Mouse (Mus musculus): ENCODE results near the gene Adipor1.

Gene Adipor1

GRCm38 (mm10) chr1:134415168-134415831, at the start of gene Adipor1:
Gene Adipor1, plus strand, starts transcription at chr1:134415378.
- DNase-seq: peak; percentile 93 to 94

GRCm38 (mm10) chr1:134365491-134365890, 49.7 kb upstream of the Adipor1 start:
- no peak for DNase-seq

- peak in 1 of 2 experiments; percentile 8 for DNase-seq
Measured at GRCm38 (mm10) chr1:134368777-134369337, 46.3 kb upstream of the Adipor1 start.

GRCm38 (mm10) chr1:134374124-134374523, 41.1 kb upstream of the Adipor1 start:
- no peak for DNase-seq

GRCm38 (mm10) chr1:134381051-134381450, 34.1 kb upstream of the Adipor1 start:
- no peak for DNase-seq

GRCm38 (mm10) chr1:134381795-134382625, 33.2 kb upstream of the Adipor1 start:
- no peak for DNase-seq

GRCm38 (mm10) chr1:134384581-134384980, 30.6 kb upstream of the Adipor1 start:
- no peak for DNase-seq

- no peak for DNase-seq
Measured at GRCm38 (mm10) chr1:134385176-134385575, 30.0 kb upstream of the Adipor1 start.

- DNase-seq: no peak
Measured at GRCm38 (mm10) chr1:134385666-134386065, 29.5 kb upstream of the Adipor1 start, which contains the start of gene 4933406M09Rik. Gene 4933406M09Rik, plus strand, starts transcription at chr1:134385940.

- DNase-seq: no peak
Measured at GRCm38 (mm10) chr1:134393827-134394226, 21.4 kb upstream of the Adipor1 start.

GRCm38 (mm10) chr1:134398210-134398609, 17.0 kb upstream of the Adipor1 start:
- no peak for DNase-seq

GRCm38 (mm10) chr1:134399735-134400134, 15.4 kb upstream of the Adipor1 start:
- DNase-seq: no peak

- DNase-seq: peak; percentile 70 to 76
Measured at GRCm38 (mm10) chr1:134405509-134406413, 9.4 kb upstream of the Adipor1 start, which contains the start of gene Cyb5r1. Gene Cyb5r1, plus strand, starts transcription at chr1:134405559.

GRCm38 (mm10) chr1:134406414-134406771, 8.8 kb upstream of the Adipor1 start:
- DNase-seq: no peak

- DNase-seq: no peak
Measured at GRCm38 (mm10) chr1:134408080-134408479, 7.1 kb upstream of the Adipor1 start.

GRCm38 (mm10) chr1:134411706-134412629, 3.2 kb upstream of the Adipor1 start:
- DNase-seq: no peak

GRCm38 (mm10) chr1:134414038-134414437, 1.1 kb upstream of the Adipor1 start:
- DNase-seq: no peak

- no peak for DNase-seq
Measured at GRCm38 (mm10) chr1:134414501-134415167, 544 bp upstream of the Adipor1 start.

- DNase-seq: no peak
Measured at GRCm38 (mm10) chr1:134418414-134418975, 3.3 kb downstream of the Adipor1 start.

- no peak for DNase-seq
Measured at GRCm38 (mm10) chr1:134419176-134419575, 4.0 kb downstream of the Adipor1 start.

Data from thymus, adult 18-20 months (tissue).